Mouse (Mus musculus) embryonic fibroblast, embryonic 13.5 days (primary cell): ENCODE measurements around the gene Podn. TPM values are rescaled to one million over a fixed set of nuclear protein-coding genes. Genes with fewer than 3 reads are reported as not detected.
A peak's percentile ranks its signal among the peaks of the same experiment; 100 is the strongest.

Source experiments
- H3K27ac ChIP-seq: 2 replicates; pipeline ENCODE4 v1.5.1; 2012; ENCODE audit warnings: low read length, control low read depth, inconsistent platforms; ENCODE audit not compliant: insufficient read depth
- H3K4me1 ChIP-seq: 2 replicates; pipeline ENCODE4 v1.6.1; 2011; ENCODE audit warnings: low read length; ENCODE audit not compliant: control insufficient read depth, insufficient read depth
- H3K4me3 ChIP-seq: 2 replicates; pipeline ENCODE4 v1.5.1; 2011; ENCODE audit warnings: mild to moderate bottlenecking, control low read depth, low read length; ENCODE audit not compliant: insufficient read depth
- CTCF ChIP-seq: IDR thresholded peaks from 2 replicates; pipeline ENCODE4 v1.5.1; 2011; ENCODE audit warnings: mild to moderate bottlenecking, control low read depth, low read length, moderate library complexity, borderline replicate concordance; ENCODE audit not compliant: insufficient read depth
- POLR2A ChIP-seq: IDR thresholded peaks from 2 replicates; pipeline ENCODE4 v1.6.1; 2011; ENCODE audit warnings: low read depth, mild to moderate bottlenecking, control low read depth, low read length, moderate library complexity
- polyA plus RNA-seq: library from polyadenylated mRNA; stranded (reverse); fragments of >200 nt; gene quantifications from 2 replicates; pipeline ENCODE4 v1.2.4, GENCODE M21; 2011; ENCODE audit warnings: low read depth; ENCODE audit not compliant: missing spikeins, insufficient read length

Podn gene
- polyA plus RNA-seq, 1 experiment: 134 TPM

DNA sequence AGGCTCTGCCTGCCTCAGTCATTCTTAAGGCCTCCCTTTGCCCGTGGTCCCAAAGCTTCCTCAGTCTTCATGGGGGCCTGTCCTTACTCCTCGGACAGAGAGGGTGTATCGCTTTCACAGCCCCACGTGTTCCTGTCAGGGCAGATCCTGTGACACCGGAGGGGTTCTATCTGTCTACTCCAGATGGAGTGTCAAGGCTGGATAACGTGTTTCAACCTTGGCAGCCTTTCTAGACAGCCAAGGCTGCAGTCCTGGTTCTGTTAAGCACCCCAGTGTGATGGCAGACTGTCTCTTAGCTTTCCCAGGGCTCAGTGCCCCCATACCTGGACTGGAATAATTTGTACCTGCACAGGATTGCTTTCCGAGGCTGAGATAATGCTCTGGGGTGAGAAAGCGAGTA lies 87.7 kb downstream of the Podn start:
- Histone ChIP-seq H3K4me3 (no peak overlapping the region), H3K27ac (no peak overlapping the region), H3K4me1 (no peaks in the 10 kb centered on the region)
- no peak for TF ChIP-seq POLR2A
- TF ChIP-seq CTCF: no peak

DNA sequence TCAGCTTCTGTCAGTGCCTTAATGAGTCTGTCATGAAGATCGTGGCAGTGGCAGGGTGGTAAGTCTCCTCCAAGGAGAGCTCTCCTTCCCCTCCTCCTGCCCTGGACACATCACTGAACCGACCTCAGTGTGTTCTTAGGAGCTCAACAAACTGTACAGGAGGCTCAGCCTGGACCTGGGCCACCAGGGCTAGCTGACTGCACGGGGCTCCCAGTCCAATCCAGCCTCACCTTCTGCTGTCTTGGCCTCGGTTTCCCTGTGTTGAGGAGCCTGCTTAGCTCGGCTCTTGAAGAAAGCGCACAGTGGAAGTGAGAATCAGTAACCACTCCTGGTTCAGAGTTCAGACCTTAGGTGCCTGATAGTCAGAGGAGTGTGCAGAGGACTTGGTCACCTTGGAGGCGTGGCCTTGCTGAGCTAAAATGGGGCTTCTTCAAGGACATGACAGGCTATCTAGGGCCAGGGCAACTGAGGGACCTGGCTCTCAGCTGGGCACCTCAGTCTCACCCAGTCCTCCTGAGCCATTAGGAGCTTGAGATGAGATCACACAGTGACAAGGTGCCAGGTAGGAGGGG lies 88.6 kb downstream of the Podn start:
- Histone ChIP-seq H3K27ac (no peak overlapping the region), H3K4me3 (no peak overlapping the region), H3K4me1 (no peaks in the 10 kb centered on the region)
- no peak for TF ChIP-seq CTCF
- TF ChIP-seq POLR2A: no peak

DNA sequence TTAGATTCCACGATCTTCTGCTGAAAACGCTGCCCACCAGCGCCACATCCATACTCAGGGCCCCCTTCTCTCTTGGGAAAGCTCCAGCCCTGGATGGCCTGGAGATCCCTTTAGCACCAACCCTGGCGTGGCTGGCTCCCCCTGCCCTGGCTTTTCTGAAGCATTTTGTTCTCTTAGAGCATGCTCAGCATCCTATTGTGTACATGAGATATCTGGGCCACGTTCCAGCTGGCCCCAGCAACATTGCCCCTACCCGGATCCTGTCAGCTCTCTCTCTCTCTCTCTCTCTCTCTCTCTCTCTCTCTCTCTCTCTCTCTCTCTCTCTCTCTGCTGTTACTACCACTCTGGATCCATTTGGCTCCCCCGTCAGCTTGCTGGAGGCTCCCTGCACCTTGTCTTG lies 90.9 kb downstream of the Podn start:
- TF ChIP-seq CTCF (no peak), POLR2A (no peak)
- H3K4me3 ChIP-seq: no peak overlapping the region
- no peaks in the 10 kb centered on the region for H3K4me1 ChIP-seq
- no peak overlapping the region for H3K27ac ChIP-seq

DNA sequence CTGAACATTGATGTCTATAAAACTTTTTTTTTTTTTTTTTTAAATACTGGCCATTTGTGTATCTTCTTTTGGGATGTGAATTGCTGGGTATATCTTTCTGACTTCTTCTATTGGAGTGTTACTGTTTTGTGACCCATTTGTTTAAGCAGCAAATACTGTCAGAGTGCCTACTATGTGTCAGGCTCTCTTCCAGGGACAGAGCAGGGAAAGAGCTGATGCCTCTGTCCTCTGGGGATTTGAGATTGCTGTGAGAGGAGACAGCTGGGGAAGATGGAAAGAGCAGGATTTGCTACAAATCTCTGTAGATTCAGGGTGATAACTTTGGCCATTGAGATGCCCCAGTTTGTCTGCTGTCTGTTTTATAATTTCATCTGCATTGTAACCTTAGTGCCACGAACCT lies 96.9 kb downstream of the Podn start:
- Histone ChIP-seq H3K27ac (peak overlapping the region; percentile 90), H3K4me1 (peaks cover 18% of the 10 kb centered on the region), H3K4me3 (no peak overlapping the region)
- TF ChIP-seq POLR2A (no peak), CTCF (no peak)

DNA sequence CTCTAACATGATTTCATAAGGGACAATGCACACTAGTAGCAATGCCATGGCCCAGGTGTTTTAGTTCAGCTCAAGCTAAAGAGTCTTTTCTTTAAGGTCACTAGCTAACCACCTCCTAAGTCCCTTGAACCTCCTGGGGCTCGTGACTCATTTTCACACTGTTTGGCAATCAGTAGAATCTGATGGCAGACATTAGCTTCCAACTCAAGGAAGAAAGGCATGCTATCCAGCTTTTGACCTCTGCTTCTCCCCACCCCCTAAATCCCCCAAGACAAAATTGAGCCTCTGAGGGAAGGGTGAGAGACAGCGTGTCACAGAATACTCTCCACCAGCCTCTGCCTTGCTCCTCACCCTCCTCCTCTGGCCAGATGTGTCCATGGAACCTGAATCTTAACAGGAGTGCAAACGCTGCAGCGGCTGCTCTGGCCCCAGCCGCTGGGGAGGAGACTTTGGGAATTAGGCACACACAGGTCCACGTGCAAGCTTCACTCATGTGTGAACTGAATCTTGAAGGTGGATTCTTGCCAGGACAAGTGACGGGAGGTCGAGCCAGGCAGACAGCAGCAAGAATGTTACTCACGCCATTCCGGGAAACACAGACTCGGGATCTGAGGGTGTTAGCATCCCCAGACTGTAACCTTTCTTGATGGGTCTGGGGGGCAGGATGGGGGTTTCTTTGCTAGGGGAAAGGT lies 97.5 kb downstream of the Podn start:
- TF ChIP-seq CTCF (no peak), POLR2A (no peak)
- H3K4me1 ChIP-seq: peaks cover 18% of the 10 kb centered on the region
- peak overlapping the region; percentile 90 for H3K27ac ChIP-seq
- no peak overlapping the region for H3K4me3 ChIP-seq

DNA sequence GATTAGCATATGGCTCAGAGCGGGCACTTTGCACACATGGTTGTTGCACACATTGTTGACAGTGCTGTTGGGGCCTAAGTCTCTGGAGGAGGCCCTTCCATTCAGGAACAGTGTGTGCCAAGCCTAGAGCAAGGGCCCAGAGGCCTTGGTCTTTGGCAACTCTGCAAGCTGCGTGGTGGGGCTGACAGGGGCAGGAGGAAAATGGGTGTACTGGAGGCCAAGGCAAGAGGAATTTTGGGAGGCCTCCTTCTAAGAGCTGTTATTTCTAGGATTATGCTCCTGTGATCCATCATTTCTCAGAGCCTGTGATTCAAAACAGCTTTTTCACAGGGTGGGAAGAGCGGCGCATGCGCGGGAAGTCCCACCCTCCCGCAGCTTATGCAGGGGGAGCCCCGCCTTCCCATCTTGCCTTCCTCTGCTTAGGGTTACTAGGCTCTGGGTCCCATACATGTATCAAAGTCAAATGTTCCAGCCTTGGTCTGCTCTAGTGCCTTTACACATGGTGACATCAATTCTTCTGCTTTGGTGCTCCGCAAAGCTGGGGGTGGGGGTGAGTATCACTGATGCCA lies 99.7 kb downstream of the Podn start:
- no peak overlapping the region for H3K27ac ChIP-seq
- peaks cover 18% of the 10 kb centered on the region for H3K4me1 ChIP-seq
- no peak overlapping the region for H3K4me3 ChIP-seq
- TF ChIP-seq CTCF (no peak), POLR2A (no peak)

DNA sequence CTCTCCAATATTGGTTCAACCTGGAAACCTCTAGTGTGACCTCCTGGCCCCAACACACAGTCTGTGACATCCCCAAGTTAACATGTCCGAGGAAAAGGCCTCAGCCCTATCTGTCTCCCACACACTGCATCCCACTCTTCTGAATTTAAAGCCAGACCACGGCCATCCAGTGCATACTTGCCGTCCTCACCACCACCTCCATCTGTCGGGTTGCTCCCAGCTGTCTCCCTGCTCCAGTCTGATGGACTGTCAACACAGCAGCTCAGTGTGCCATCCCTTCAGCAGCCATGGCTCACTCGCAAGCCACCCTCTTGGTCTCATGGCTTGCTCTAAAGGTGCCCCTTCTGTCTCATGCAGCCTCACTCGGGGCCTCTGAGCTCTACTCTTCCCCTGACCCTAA lies 100.5 kb downstream of the Podn start:
- Histone ChIP-seq H3K4me1 (peaks cover 18% of the 10 kb centered on the region), H3K4me3 (no peak overlapping the region), H3K27ac (peak overlapping the region; percentile 49)
- no peak for TF ChIP-seq POLR2A

DNA sequence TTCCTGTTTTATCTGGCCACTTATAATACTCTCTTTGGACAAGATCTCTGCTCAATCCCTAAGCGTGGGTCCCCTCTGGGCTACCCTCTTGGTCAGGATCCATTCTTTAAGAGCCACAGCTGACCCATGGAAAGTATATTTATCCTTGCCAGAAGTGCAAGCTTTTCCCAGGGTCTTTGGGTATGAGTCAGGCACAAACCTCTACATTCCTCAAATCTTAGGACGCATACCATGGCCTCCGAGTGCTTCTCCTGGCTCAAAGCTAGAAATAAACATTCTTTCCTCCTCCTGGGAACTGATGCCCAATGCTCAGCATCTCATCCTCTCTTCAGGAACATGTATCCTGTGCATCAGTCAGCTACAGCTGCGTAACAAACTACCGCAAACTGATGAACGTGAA lies 101.2 kb downstream of the Podn start:
- TF ChIP-seq POLR2A (no peak), CTCF (no peak)
- H3K4me3 ChIP-seq: no peak overlapping the region
- H3K4me1 ChIP-seq: peaks cover 18% of the 10 kb centered on the region
- peak overlapping the region; percentile 83 for H3K27ac ChIP-seq

DNA sequence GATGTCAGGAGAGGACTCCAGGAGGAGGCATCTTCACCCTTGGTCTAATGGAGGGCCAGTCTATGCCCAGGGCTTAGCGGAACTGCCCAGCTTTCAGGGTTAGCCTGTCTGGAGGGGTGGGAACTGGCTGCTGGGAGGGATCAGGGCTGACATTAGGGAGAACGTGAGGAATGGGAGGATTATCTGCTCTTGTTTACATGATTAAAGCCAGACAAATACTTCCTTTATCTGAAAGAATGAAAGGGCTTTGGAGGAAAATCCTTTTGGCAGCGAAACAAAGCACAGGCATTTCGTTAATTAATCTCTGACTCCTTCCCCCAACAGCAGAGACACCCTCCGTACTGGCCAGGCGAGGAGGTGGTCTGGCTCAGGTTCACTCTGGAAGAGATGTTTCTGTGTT lies 104.4 kb downstream of the Podn start:
- Histone ChIP-seq H3K27ac (no peak overlapping the region), H3K4me1 (no peaks in the 10 kb centered on the region), H3K4me3 (no peak overlapping the region)
- TF ChIP-seq POLR2A (no peak), CTCF (no peak)

DNA sequence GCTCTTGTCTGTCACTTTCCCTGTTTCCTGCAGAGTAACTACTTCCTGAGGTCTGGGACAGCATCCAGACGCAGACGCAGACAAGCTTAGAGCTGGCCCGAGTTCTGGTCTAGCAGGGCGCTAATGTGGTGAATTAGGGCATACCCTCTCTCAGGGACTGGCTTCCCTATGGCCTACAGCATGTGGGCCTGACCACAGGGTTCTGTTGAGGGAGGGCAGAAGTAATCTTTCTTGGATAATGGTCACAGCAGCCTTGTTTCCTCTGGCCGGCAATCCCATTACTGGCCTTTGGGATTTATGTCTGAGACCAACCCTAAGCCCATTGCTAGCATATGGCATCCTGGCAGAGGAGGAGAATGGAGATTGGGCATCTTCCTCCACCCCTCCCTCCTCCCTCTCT lies 105.4 kb downstream of the Podn start:
- H3K27ac ChIP-seq: no peak overlapping the region
- no peak for TF ChIP-seq POLR2A
- TF ChIP-seq CTCF: no peak

DNA sequence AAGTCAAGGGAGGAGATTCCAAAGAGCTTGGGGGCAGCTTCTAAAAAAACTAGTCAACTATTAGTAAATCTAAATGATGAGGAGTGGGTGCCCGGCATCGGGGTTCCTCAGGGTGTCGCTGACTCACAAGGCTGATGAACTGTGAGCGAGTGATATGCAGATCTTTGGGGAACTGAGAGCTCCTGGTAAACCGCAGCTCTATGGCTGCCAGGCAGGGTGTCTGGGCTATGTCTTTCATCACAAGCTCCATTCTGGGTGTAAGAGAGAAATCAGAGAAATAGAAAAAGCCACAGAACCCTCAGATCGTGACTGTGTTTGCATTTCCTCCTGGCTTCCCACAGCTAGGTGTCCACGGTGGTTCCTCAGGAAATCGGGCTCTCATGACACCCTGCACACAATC lies 107.3 kb downstream of the Podn start:
- H3K27ac ChIP-seq: no peak overlapping the region; the same call in 1 of the 2 replicates
- TF ChIP-seq POLR2A (no peak), CTCF (no peak)
- no peak overlapping the region for H3K4me3 ChIP-seq
- H3K4me1 ChIP-seq: peaks cover 11% of the 10 kb centered on the region

More for the DNA sequence above, 105.4 kb downstream of the Podn start:
- Histone ChIP-seq H3K4me3 (no peak overlapping the region), H3K4me1 (no peaks in the 10 kb centered on the region)
